Mouse (Mus musculus): ENCODE data around the gene Hibadh. TPM values are rescaled to one million over a fixed set of nuclear protein-coding genes. Genes with fewer than 3 reads are reported as not detected.

Hibadh gene
- 57.1 to 63.9 TPM (median 61.2 TPM) in 4 replicates for total RNA-seq (2023)

DNA sequence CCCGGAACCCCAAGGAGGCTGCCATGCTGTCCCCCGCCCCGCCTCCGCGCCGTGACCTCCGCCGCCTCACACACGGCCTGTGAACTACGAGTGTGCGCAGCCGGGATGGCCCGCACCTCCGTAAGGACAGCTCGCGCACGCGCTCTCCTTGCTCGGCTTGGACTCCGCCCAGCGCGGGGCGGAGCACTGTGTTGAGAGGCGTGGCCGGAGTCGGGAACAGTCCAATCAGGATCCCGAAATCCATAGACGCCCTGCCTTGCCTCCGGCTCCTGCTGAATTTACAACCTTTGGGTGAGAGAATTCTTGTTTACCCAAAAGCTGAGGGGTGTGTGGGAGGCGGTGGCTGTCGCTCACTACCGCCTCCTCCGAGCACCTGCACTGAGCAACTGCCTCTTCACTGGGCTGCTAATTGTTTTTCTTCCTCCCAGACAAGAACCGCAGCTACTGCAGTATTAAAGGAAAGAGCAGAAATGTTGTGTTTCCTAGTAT, at the start of gene Hibadh:
TSS of gene Hibadh (minus strand) at position 166 of the 489 bp plus-strand sequence.

Other genes with a start within 250 kb of the Hibadh start
- 264 to 285 TPM (median 273 TPM) in 4 replicates for gene Tax1bp1, start 73.3 kb upstream of the Hibadh start, total RNA-seq (2023)